Mouse (Mus musculus) forebrain, embryonic 14.5 days (tissue): ENCODE results near the gene Kcnh2. TPM values are rescaled to one million over a fixed set of nuclear protein-coding genes. Genes with fewer than 3 reads are reported as not detected.
A peak's percentile ranks its signal among the peaks of the same experiment; 100 is the strongest.
"Not testable (repeated sequence)": the region's sequence is repeated elsewhere in the genome, so short reads cannot be mapped to it uniquely, and the experiment has no call there.

ENCODE experiments used
- ATAC-seq: fragments of 200-750 bp; cut with Nextera tagmentation; 2 replicates; pipeline ENCODE4 v1.8.0; 2017; ENCODE audit warnings: mild to moderate bottlenecking, moderate library complexity
- DNase-seq: peaks from one replicate; pipeline ENCODE4 v3.0.0-alpha.2; 2015; ENCODE audit warnings: low spot score
- H3K27ac ChIP-seq: fragments of 300-500 bp; sonication (generic); 2 replicates; pipeline ENCODE4 v1.5.1; 2014; ENCODE audit warnings: low read depth, mild to moderate bottlenecking, control low read depth, low read length, moderate library complexity
- H3K27me3 ChIP-seq: fragments of 300-500 bp; sonication (generic); replicated peaks from 2 replicates; pipeline ENCODE4 v1.6.1; 2014; ENCODE audit warnings: low read length, control low read depth, mixed read lengths; ENCODE audit not compliant: control insufficient read depth, insufficient read depth
- H3K36me3 ChIP-seq: fragments of 300-500 bp; sonication (generic); 2 replicates; pipeline ENCODE4 v1.6.1; 2014; ENCODE audit warnings: low read length, control low read depth; ENCODE audit not compliant: control insufficient read depth, insufficient read depth
- H3K4me1 ChIP-seq: fragments of 300-500 bp; sonication (generic); 2 replicates; pipeline ENCODE4 v1.6.1; 2014; ENCODE audit warnings: antibody characterized with exemption, low read length, control low read depth; ENCODE audit not compliant: control insufficient read depth, insufficient read depth
- H3K4me2 ChIP-seq: fragments of 300-500 bp; sonication (generic); 2 replicates; pipeline ENCODE4 v1.6.1; 2014; ENCODE audit warnings: mild to moderate bottlenecking, control low read depth, low read length
- H3K4me3 ChIP-seq: fragments of 300-500 bp; sonication (generic); 2 replicates; pipeline ENCODE4 v1.5.1; 2014; ENCODE audit warnings: low read depth, low read length, control low read depth
- H3K9ac ChIP-seq: fragments of 300-500 bp; sonication (generic); 2 replicates; pipeline ENCODE4 v1.6.1; 2014; ENCODE audit warnings: mild to moderate bottlenecking, low read length, control low read depth, moderate library complexity
- H3K9me3 ChIP-seq: fragments of 300-500 bp; sonication (generic); replicated peaks from 2 replicates; pipeline ENCODE4 v1.6.1; 2016; ENCODE audit warnings: low read length, control low read depth, mixed read lengths; ENCODE audit not compliant: control insufficient read depth
- WGBS: fragments of 180-500 bp; shearing (Covaris S2); extraction: QIAGEN DNeasy Blood & Tissue Kit; methylation state at CpG from one replicate; pipeline ENCODE4 v1.1.7; 2014; 5-methylcytosine and 5-hydroxymethylcytosine counted together
- polyA plus RNA-seq: library from polyadenylated mRNA; unstranded; fragments of >200 nt; fragmentation: Nextera tagmentation; extraction: Ambion mirVana; gene quantifications from 2 replicates; pipeline ENCODE4 v1.2.1, GENCODE M21; 2014

Gene Kcnh2
- 4.7 and 5.2 TPM in 2 replicates for polyA plus RNA-seq

DNA sequence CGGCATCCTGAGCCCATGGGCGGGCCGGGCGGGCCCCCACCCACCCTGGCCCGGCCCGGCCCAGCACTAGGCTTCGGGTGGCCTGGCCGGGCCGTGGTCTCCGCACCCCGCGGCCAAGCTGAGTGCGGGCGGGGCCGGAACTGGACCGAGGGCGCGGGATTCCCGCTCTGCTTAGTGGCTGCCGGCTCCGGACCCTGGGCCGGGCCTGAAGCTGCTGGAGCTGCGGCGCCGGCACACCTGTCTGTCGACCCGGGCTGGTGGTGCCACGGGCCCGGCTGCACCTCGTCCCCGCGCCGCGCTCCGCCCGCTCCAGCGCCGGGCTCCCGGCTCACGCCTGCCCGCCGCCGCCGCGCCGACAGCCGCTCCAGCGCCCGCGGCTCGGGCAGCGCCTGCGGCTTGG, at the start of gene Kcnh2:
TSS of gene Kcnh2 (minus strand) at position 327 of the 400 bp plus-strand sequence.
- 0% methylated on average over 27 of the region's 53 CpGs for whole genome bisulfite sequencing
- H3K9ac ChIP-seq: peak within 1 kb of the TSS; percentile 83
- H3K4me1 ChIP-seq: peaks cover 35% of the 10 kb centered on the region
- peak within 1 kb of the TSS; percentile 67 for H3K4me3 ChIP-seq
- H3K4me2 ChIP-seq: peak within 1 kb of the TSS; percentile 96
- H3K27ac ChIP-seq: peak within 1 kb of the TSS; percentile 90
- no peaks in the 10 kb centered on the region for H3K9me3 ChIP-seq
- H3K36me3 ChIP-seq: no peaks in the 10 kb centered on the region
- ATAC-seq (peak; percentile 53; the same call in 1 of the 2 replicates), DNase-seq (no peak)
- H3K27me3 ChIP-seq: peaks cover 5% of the 10 kb centered on the region; the same call in 1 of the 2 replicates

DNA sequence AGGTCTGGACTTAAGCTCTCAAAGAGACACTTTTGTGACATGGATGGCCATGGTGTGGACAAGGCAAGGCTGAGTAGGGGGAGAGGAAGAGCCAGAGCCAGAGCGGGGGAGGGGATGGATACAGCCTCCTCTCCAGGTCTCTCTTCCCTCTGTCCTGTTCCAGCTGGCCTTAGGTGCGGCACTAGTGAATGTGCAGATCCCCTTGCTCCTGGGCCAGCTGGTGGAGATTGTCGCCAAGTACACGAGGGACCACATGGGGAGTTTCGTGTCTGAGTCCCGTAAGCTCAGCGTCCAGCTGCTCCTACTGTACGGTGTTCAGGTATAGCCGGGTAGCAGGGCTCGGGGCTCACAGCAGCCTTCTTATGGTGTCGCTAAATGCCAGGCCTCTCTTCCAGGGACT, 49.0 kb upstream of the Kcnh2 start:
- Histone ChIP-seq H3K27ac (no peak overlapping the region), H3K4me3 (no peak overlapping the region), H3K4me1 (no peaks in the 10 kb centered on the region), H3K4me2 (no peak overlapping the region), H3K36me3 (peaks cover 38% of the 10 kb centered on the region; the same call in 1 of the 2 replicates), H3K9me3 (no peaks in the 10 kb centered on the region), H3K9ac (no peak overlapping the region), H3K27me3 (no peaks in the 10 kb centered on the region)
- no peak for DNase-seq
- 87% methylated on average over 11 of the region's 11 CpGs for WGBS
- no peak for ATAC-seq

DNA sequence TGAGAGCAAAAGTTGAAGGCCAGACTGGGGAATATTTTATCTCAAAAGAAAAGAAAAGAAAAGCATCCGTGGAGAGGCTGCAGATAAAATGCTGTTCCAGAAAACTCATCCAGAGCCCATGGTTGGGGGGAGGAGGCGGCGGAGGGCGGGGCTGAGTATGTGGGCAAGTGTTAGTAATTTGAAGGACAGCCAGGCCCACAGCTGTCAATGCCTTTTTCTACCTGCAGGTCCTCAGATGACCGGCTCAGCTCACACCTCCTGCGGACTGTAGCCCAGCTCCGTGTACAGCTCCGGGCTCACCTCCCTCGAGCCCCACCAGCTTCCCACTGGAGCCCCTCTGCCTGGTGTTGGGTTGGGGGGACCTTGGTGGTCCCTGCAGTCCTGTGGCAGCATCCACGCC, 48.3 kb upstream of the Kcnh2 start:
- H3K9me3 ChIP-seq: no peaks in the 10 kb centered on the region
- no peak for DNase-seq
- WGBS: 86% methylated on average over 10 of the region's 10 CpGs
- H3K4me2 ChIP-seq: no peak overlapping the region
- no peak for ATAC-seq
- no peaks in the 10 kb centered on the region for H3K27me3 ChIP-seq
- no peak overlapping the region for H3K4me3 ChIP-seq
- no peaks in the 10 kb centered on the region for H3K4me1 ChIP-seq
- H3K9ac ChIP-seq: no peak overlapping the region
- no peak overlapping the region for H3K27ac ChIP-seq
- H3K36me3 ChIP-seq: peaks cover 38% of the 10 kb centered on the region; the same call in 1 of the 2 replicates

DNA sequence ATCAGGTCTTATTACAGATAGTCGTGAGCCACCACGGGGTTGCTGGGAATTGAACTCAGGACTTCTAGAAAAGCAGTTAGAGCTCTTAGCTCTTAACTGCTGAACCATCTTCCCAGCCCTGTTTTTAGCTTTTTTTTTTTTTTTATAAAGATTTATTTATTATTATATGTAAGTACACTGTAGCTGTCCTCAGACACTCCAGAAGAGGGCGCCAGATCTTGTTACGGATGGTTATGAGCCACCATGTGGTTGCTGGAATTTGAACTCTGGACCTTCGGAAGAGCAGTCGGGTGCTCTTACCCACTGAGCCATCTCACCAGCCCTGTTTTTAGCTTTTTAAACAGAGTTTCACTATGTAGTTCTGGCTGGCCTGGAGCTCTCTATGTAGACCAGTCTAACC, 44.9 kb upstream of the Kcnh2 start:
- 0 out of 2 replicates have a peak, but pooled peaks cover 12% of the 10 kb centered on the region for H3K36me3 ChIP-seq
- H3K4me1 ChIP-seq, H3K27me3 ChIP-seq, H3K27ac ChIP-seq, H3K9me3 ChIP-seq, ATAC-seq, H3K4me2 ChIP-seq, H3K9ac ChIP-seq, DNase-seq, H3K4me3 ChIP-seq: not testable (repeated sequence)
- WGBS: 94% methylated on average over 6 of the region's 6 CpGs

DNA sequence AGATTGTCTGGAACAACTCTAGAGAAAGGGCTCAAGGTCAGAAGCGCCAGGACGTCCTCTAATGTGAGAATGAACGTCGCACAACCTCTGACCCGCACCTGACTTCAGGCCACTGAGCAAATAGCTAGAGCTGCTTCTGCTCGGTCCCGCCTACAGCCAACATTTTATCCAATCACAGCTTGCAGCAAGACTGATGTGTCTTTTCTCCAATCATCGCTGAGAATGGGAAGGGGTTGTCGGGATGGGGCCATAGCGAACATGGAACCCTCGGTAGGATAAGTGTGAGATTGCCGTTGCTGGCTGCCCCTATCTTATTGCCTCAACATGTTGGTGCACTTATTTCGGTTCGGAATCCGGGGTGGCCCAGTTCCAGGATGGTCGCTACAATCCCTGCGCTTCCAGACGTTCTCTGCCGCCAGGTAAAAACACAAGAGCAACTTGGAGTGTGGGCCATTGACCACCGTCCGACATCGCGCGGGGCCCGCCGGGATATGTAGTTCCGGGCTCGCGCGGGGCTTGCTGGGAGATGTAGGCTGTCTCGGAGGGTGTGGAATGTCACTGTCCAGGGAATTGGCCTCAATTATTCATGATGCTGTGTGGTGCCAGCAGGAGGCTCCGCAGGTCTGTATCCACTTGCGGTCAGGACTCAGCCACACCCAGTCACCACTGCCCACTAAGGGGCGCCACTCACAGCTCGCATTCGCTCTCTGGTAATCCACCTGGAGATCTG, 42.9 kb upstream of the Kcnh2 start:
- Histone ChIP-seq H3K36me3 (no peaks in the 10 kb centered on the region), H3K9me3 (no peaks in the 10 kb centered on the region), H3K4me3 (peak overlapping the region; percentile 58), H3K27me3 (0 out of 2 replicates have a peak, but pooled peaks cover under 1% of the 10 kb centered on the region), H3K4me2 (peak overlapping the region; percentile 58), H3K4me1 (no peaks in the 10 kb centered on the region), H3K9ac (peak overlapping the region; percentile 68), H3K27ac (peak overlapping the region; percentile 84)
- DNase-seq (peak; percentile 98), ATAC-seq (peak; percentile 98)
- under 1% methylated on average over 36 of the region's 36 CpGs for WGBS

DNA sequence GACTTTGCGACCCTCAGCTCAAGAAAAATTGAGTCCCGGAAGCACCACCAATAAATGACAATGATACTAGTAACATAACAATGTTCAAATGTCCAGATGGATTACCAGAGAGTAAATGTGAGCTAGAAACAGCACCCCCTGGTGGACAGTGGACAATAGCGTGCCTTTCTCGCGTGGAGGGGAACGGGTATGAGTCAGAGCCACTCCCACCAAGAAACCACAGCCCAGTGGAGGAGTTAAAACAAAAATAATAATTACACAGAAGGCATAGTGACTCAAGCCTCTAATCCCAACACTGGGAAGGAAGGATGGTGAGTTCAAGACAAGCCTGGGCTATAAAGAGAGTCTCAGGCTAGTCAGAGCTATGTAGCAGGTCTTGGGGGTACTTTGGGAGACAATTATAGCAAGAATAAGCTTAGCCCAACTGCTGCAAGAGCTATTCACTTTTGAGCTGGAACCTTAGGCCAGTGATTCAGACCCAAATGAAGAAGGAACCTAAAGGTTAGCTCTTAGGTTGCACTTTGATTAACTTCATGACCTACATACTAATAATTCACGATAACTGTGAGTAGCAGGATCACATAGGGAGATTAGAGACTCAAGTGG, 42.1 kb upstream of the Kcnh2 start, which contains the start of gene Abcb8:
TSS of gene Abcb8 (plus strand) at position 272 of the 606 bp plus-strand sequence.
- ATAC-seq: no peak
- 19% methylated on average over 7 of the region's 7 CpGs for WGBS

DNA sequence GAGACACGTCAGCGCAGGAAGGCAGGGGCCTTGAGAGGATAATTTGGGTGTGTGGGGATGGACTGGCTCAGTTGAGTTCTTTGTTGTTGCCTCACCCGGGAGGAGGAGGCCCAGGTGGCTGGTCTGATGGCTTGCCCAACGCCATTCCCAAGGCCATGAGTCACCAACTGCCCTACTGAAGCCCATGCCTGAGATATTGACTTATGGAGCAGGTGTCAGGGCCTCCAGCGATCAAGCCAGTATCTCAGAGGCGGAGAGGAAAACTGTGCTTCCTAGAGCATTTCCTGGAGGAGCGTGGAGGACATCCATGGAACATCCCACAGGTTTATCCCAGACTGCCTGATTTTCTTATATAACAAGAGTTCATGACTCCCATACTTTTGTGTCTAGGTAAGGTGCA, 41.3 kb upstream of the Kcnh2 start:
- no peak for DNase-seq
- 78% methylated on average over 7 of the region's 7 CpGs for WGBS
- no peak for ATAC-seq
- peaks cover 14% of the 10 kb centered on the region for H3K27me3 ChIP-seq
- no peak overlapping the region for H3K9ac ChIP-seq
- H3K27ac ChIP-seq: no peak overlapping the region
- no peaks in the 10 kb centered on the region for H3K36me3 ChIP-seq
- H3K9me3 ChIP-seq: no peaks in the 10 kb centered on the region
- H3K4me2 ChIP-seq: no peak overlapping the region
- peaks cover under 1% of the 10 kb centered on the region; the same call in 1 of the 2 replicates for H3K4me1 ChIP-seq
- no peak overlapping the region for H3K4me3 ChIP-seq

More for the DNA sequence above, 42.1 kb upstream of the Kcnh2 start, which contains the start of gene Abcb8:
- Histone ChIP-seq H3K9ac (peak within 1 kb of the TSS; percentile 68), H3K4me3 (peak within 1 kb of the TSS; percentile 58), H3K27me3 (peaks cover 8% of the 10 kb centered on the region; the same call in 1 of the 2 replicates), H3K9me3 (no peaks in the 10 kb centered on the region), H3K4me1 (no peaks in the 10 kb centered on the region), H3K27ac (peak within 1 kb of the TSS; percentile 84), H3K36me3 (no peaks in the 10 kb centered on the region), H3K4me2 (peak within 1 kb of the TSS; percentile 58)
- DNase-seq: peak; percentile 82

DNA sequence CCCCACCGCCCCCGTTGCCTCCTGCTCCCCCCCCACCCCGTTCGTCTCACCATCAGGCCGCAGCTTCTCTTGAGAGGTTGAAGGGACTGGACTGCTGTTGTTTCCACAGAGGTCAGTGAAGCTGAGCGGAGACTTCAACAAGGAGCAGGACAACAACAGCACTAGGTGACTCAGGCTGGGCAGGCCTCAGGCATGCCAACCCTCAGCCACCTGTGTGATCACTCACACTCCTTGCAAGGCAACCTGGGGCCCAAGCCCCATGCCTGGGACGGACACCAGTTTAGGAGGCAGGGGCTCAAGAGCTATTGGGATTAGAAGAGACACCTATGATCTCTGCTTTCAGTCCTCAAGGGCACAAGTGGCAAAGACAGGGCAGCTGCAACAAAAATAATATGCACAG, 40.5 kb upstream of the Kcnh2 start, which contains the start of gene Atg9b:
TSS of gene Atg9b (minus strand) at position 280 of the 400 bp plus-strand sequence.
- H3K36me3 ChIP-seq: no peaks in the 10 kb centered on the region
- DNase-seq: no peak
- H3K4me2 ChIP-seq: no peak within 1 kb of the TSS
- 86% methylated on average over 7 of the region's 7 CpGs for WGBS
- ATAC-seq: no peak
- H3K27ac ChIP-seq: no peak within 1 kb of the TSS
- no peak within 1 kb of the TSS for H3K4me3 ChIP-seq
- H3K4me1 ChIP-seq: peaks cover 6% of the 10 kb centered on the region
- peaks cover 22% of the 10 kb centered on the region for H3K27me3 ChIP-seq
- no peak within 1 kb of the TSS for H3K9ac ChIP-seq
- H3K9me3 ChIP-seq: no peaks in the 10 kb centered on the region

DNA sequence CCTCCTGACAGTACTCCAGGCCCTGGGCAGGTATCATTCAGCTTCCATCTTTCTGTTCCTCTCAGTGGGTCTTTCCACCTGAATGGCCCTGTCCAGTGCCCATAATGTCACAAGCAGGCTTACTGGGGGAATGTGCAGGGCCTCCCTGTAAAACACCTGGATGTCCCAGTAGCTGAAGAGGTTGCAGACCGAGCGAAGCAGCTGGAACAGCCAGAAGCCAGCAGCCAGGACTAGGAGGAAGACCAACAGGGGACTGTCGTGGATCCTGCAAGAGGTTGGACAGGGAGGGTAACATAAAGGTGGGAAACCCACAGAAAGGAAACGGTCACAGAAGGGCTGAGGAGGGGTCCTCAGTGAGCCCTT, 38.2 kb upstream of the Kcnh2 start:
- Histone ChIP-seq H3K4me2 (no peak overlapping the region), H3K9ac (no peak overlapping the region), H3K4me3 (no peak overlapping the region), H3K36me3 (no peaks in the 10 kb centered on the region), H3K27ac (no peak overlapping the region), H3K27me3 (peaks cover 31% of the 10 kb centered on the region), H3K4me1 (peaks cover 6% of the 10 kb centered on the region), H3K9me3 (no peaks in the 10 kb centered on the region)
- ATAC-seq (no peak), DNase-seq (no peak)
- 70% methylated on average over 4 of the region's 4 CpGs for WGBS
